Mouse (Mus musculus): ENCODE results near the gene Nog.
A peak's percentile ranks its signal among the peaks of the same experiment; 100 is the strongest.

The Nog gene

GRCm38 (mm10) chr11:89302056-89302815, at the start of gene Nog:
TSS of gene Nog (minus strand) at chr11:89302332.
- peak; percentile 59 for DNase-seq (ENCODE audit: low spot score)

GRCm38 (mm10) chr11:89340238-89340637, 38.1 kb upstream of the Nog start:
- DNase-seq (ENCODE audit: low spot score), result no peak

GRCm38 (mm10) chr11:89339783-89340182, 37.7 kb upstream of the Nog start:
- no peak for DNase-seq (ENCODE audit: low spot score)

GRCm38 (mm10) chr11:89337910-89338309, 35.8 kb upstream of the Nog start:
- no peak for DNase-seq (ENCODE audit: low spot score)

- DNase-seq (ENCODE audit: low spot score), result no peak
These were observed 25.2 kb upstream of the Nog start for GRCm38 (mm10) chr11:89327089-89327881.

GRCm38 (mm10) chr11:89321775-89322174, 19.6 kb upstream of the Nog start:
- DNase-seq (ENCODE audit: low spot score), result no peak

GRCm38 (mm10) chr11:89319675-89320074, 17.5 kb upstream of the Nog start:
- no peak for DNase-seq (ENCODE audit: low spot score)

- no peak for DNase-seq (ENCODE audit: low spot score)
These were observed 16.2 kb upstream of the Nog start for GRCm38 (mm10) chr11:89318324-89318723.

GRCm38 (mm10) chr11:89317757-89318156, 15.6 kb upstream of the Nog start:
- DNase-seq (ENCODE audit: low spot score), result no peak

GRCm38 (mm10) chr11:89314374-89314773, 12.2 kb upstream of the Nog start:
- DNase-seq (ENCODE audit: low spot score), result no peak

- DNase-seq (ENCODE audit: low spot score), result no peak
These were observed 10.2 kb upstream of the Nog start for GRCm38 (mm10) chr11:89312378-89312777.

- DNase-seq (ENCODE audit: low spot score), result no peak
These were observed 8.1 kb upstream of the Nog start for GRCm38 (mm10) chr11:89310217-89310616.

- peak; percentile 78 for DNase-seq (ENCODE audit: low spot score)
These were observed 1.3 kb upstream of the Nog start for GRCm38 (mm10) chr11:89303421-89303820.

GRCm38 (mm10) chr11:89302816-89303180, 666 bp upstream of the Nog start:
- DNase-seq (ENCODE audit: low spot score), result no peak

- DNase-seq (ENCODE audit: low spot score), result peak; percentile 27
These were observed 639 bp downstream of the Nog start for GRCm38 (mm10) chr11:89301331-89302055.

- DNase-seq (ENCODE audit: low spot score), result peak; percentile 13
These were observed 2.1 kb downstream of the Nog start for GRCm38 (mm10) chr11:89299784-89300775.

- DNase-seq (ENCODE audit: low spot score), result peak; percentile 34
These were observed 2.9 kb downstream of the Nog start for GRCm38 (mm10) chr11:89299116-89299783.

GRCm38 (mm10) chr11:89298285-89299010, 3.7 kb downstream of the Nog start:
- DNase-seq (ENCODE audit: low spot score), result peak; percentile 61

- no peak for DNase-seq (ENCODE audit: low spot score)
These were observed 4.6 kb downstream of the Nog start for GRCm38 (mm10) chr11:89297521-89297920.

GRCm38 (mm10) chr11:89269809-89270361, 32.2 kb downstream of the Nog start:
- no peak for DNase-seq (ENCODE audit: low spot score)
